Mouse (Mus musculus) C2C12 (cell line): Measurements from ENCODE around the gene Txn2.

Experiments used
- CEBPB ChIP-seq: IDR thresholded peaks from one replicate; pipeline ENCODE4 v1.6.1; 2011; ENCODE audit warnings: low read depth, mild to moderate bottlenecking, control low read depth, moderate library complexity
- CTCF ChIP-seq: IDR thresholded peaks from one replicate; pipeline ENCODE4 v1.5.1; 2011; ENCODE audit not compliant: control insufficient read depth, insufficient read depth, insufficient read length
- FOSL1 ChIP-seq: IDR thresholded peaks from one replicate; pipeline ENCODE4 v1.8.0; 2011; ENCODE audit warnings: mild to moderate bottlenecking, low read length; ENCODE audit not compliant: poor library complexity, insufficient read depth, severe bottlenecking
- MYOD1 ChIP-seq: IDR thresholded peaks from one replicate; pipeline ENCODE4 v1.6.1; 2011; ENCODE audit warnings: low read depth; ENCODE audit not compliant: control insufficient read depth, insufficient read length
- USF1 ChIP-seq: IDR thresholded peaks from one replicate; pipeline ENCODE4 v1.6.1; 2011; ENCODE audit warnings: low read depth, mild to moderate bottlenecking, control low read depth, moderate library complexity

DNA sequence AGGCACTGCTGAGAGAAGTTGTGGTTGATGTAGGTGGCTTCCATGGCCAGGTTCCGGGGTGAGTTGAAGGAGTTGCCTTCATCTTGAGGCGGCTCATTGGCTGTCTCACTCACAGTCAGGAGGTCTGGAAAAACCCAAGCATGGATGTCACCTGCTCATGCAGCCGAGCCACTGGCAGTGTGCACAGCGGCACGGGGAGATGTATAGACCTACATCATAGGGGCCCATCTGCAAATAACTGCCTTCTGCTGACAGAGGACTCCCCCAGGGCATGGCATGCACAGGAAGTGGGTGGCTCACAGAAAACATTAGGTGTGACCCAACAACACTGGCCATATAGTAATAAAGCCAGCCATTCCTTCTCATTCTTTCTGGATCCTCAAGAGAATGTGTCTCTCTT is 33.6 kb upstream of the Txn2 start:
- TF ChIP-seq USF1 (no peak), CTCF (no peak), MYOD1 (no peak), FOSL1 (no peak), CEBPB (no peak)
